Mouse (Mus musculus) E14TG2a.4 (cell line): ENCODE measurements around the gene Itgb2l.

ENCODE experiments used
- CTCF ChIP-seq: conservative IDR thresholded peaks from 2 replicates; pipeline ENCODE4 v1.5.1; 2014; ENCODE audit warnings: low read length
- NANOG ChIP-seq: IDR thresholded peaks from 2 replicates; pipeline ENCODE4 v1.6.1; 2014; ENCODE audit warnings: borderline replicate concordance, low read length, mixed read lengths
- POU5F1 ChIP-seq: IDR thresholded peaks from 2 replicates; pipeline ENCODE4 v1.6.1; 2014; ENCODE audit warnings: low read length, borderline replicate concordance

- no peak for TF ChIP-seq CTCF
- TF ChIP-seq NANOG, result no peak
- TF ChIP-seq POU5F1, result no peak
Observed at GRCm38 (mm10) chr16:96433266-96433665, 10.2 kb downstream of the Itgb2l start.
